Mouse (Mus musculus) megakaryocyte, embryonic 14.5 days (primary cell): ENCODE data around the gene Apob.

Experiments used
- FLI1 ChIP-seq: IDR thresholded peaks from 2 replicates; pipeline ENCODE4 v1.6.1; 2012; ENCODE audit warnings: low read length, inconsistent platforms, mixed read lengths
- GATA1 ChIP-seq: IDR thresholded peaks from 3 replicates; pipeline ENCODE4 v1.6.1; 2012; ENCODE audit warnings: mixed read lengths, low read length, inconsistent platforms, borderline replicate concordance

- TF ChIP-seq FLI1 (no peak), GATA1 (no peak)
Observed at GRCm38 (mm10) chr12:7958851-7959250, 18.6 kb upstream of the Apob start.
